In genomic region chrX:20792417-20792816, GRCm38 (mm10) we compare ENCODE assay signal across 23 mouse cellular contexts. TPM values are rescaled to one million over a fixed set of nuclear protein-coding genes. Genes with fewer than 3 reads are reported as not detected.
DNase-seq lines count a peak whose midpoint lies in the region; ATAC-seq and TF ChIP-seq lines count a peak whose summit lies in the region.
"Had no signal": no experiment of that assay in that cellular context is flagged by ENCODE, and none has a peak within 500 bp of the region (broad histone marks: within the 10 kb centered on the region; RNA-seq: fewer than 3 reads in every experiment).

No protein-coding gene starts in this region.

- no peaks in the 10 kb centered on the region for H3K79me2 ChIP-seq in CH12.LX (replicated peaks; ENCODE audit: control insufficient read depth, extremely low read depth, insufficient read depth, poor library complexity, severe bottlenecking)
- no peaks in the 10 kb centered on the region for H3K79me2 ChIP-seq in MEL (ENCODE audit: control insufficient read depth, insufficient read depth, low read length, poor library complexity)

- no peak overlapping the region for H3K4me2 ChIP-seq in liver, embryonic 12.5 days
- no peak overlapping the region for H3K4me2 ChIP-seq in liver, postnatal 0 days (ENCODE audit: low read depth, low read length)
- H3K4me2 ChIP-seq in CH12.LX (ENCODE audit: insufficient read depth, low read depth, poor library complexity, severe bottlenecking), result no peak overlapping the region
- H3K4me2 ChIP-seq: embryonic facial prominence, embryonic 13.5 days; forebrain, embryonic 12.5 days; heart, embryonic 13.5 days; hindbrain, embryonic 12.5 days had no signal

- no peak for TF ChIP-seq RAD21 in CH12.LX (IDR thresholded peaks at IDR 0.05; ENCODE audit: low read depth, low read length)
- no peak for TF ChIP-seq RAD21 in MEL (IDR thresholded peaks at IDR 0.05; ENCODE audit: low read depth, low read length)

- dilution Hi-C loops in CH12.LX (cut with MboI; ENCODE audit: extremely low pct_ligation_motif_present, extremely low pct_unique_long_range_greater_than_20kb, low sequenced_read_pairs), result no loop called here

- no peaks in the 10 kb centered on the region for H3K36me3 ChIP-seq in liver, embryonic 12.5 days
- no peaks in the 10 kb centered on the region for H3K36me3 ChIP-seq in liver, postnatal 0 days (replicated peaks; ENCODE audit: insufficient read depth, low read length)
- no peaks in the 10 kb centered on the region for H3K36me3 ChIP-seq in CH12.LX (replicated peaks in 1 of 2; ENCODE audit: control insufficient read depth in 1 of 2, insufficient read depth in 1 of 2, low read length in 1 of 2)
- H3K36me3 ChIP-seq in MEL (ENCODE audit: control insufficient read depth in 1 of 2, insufficient read depth in 2 of 2, low read length in 2 of 2), result peaks cover 0 to 10% of the 10 kb centered on the region in 2 experiments; a peak in 2 of 4 replicates
- H3K36me3 ChIP-seq: embryonic facial prominence, embryonic 13.5 days; forebrain, embryonic 12.5 days; heart, embryonic 13.5 days; hindbrain, embryonic 12.5 days had no signal

- no peak for DNase-seq in liver, postnatal 0 days
- peak; percentile 30 for DNase-seq in CH12.LX (ENCODE audit: extremely low read depth)
- DNase-seq in MEL (ENCODE audit: low read depth, low spot score), result peak; percentile 69
- no peak for DNase-seq in spleen, postnatal 10 days (ENCODE audit: low spot score in 2 of 2)
- DNase-seq in heart, postnatal 25 days (ENCODE audit: low spot score), result no peak
- DNase-seq in frontal cortex, postnatal 36 days (ENCODE audit: low spot score in 2 of 2), result no peak
- DNase-seq: adrenal gland, postnatal 10 days; cerebellum, adult 11 months; cerebellum, adult 8-10 months; cerebellum, postnatal 25 days; gastrocnemius, adult 2 months; gastrocnemius, postnatal 36 days; heart, adult 11 months; heart, postnatal 4 days; kidney, adult 11 months had no signal

- no peak for TF ChIP-seq POLR2A in CH12.LX (IDR thresholded peaks at IDR 0.05; ENCODE audit: low read depth, low read length)
- no peak for TF ChIP-seq POLR2A in MEL (IDR thresholded peaks at IDR 0.05; ENCODE audit: control insufficient read depth in 1 of 2, insufficient read depth in 1 of 2, low read depth in 1 of 2, low read length in 2 of 2, poor library complexity in 1 of 2)

- no peak for ATAC-seq in liver, embryonic 12.5 days
- no peak for ATAC-seq in liver, postnatal 0 days
- ATAC-seq: forebrain, embryonic 16.5 days; hindbrain, embryonic 16.5 days; inflammation-experienced regulatory T-cells, adult 6 months had no signal

- in situ Hi-C loops in CH12.LX (cut with MboI; ENCODE audit: low pct_ligation_motif_present, low pct_unique_long_range_greater_than_20kb, low sequenced_read_pairs), result no loop called here

- 19% methylated on average over 3 of the region's 3 CpGs for WGBS in liver, embryonic 12.5 days (ENCODE audit: insufficient replicate concordance)
- WGBS in liver, postnatal 0 days (ENCODE audit: insufficient replicate concordance), result 40% methylated on average over 3 of the region's 3 CpGs

- no peaks in the 10 kb centered on the region for H3K27me3 ChIP-seq in liver, embryonic 12.5 days (replicated peaks)
- H3K27me3 ChIP-seq in liver, postnatal 0 days (ENCODE audit: insufficient read depth, low read length), result no peaks in the 10 kb centered on the region
- H3K27me3 ChIP-seq in CH12.LX (replicated peaks), result no peaks in the 10 kb centered on the region
- H3K27me3 ChIP-seq in MEL (ENCODE audit: control insufficient read depth in 1 of 2, insufficient read depth in 2 of 2, low read length in 2 of 2), result no peaks in the 10 kb centered on the region
- H3K27me3 ChIP-seq: embryonic facial prominence, embryonic 13.5 days; forebrain, embryonic 12.5 days; heart, embryonic 13.5 days; hindbrain, embryonic 12.5 days had no signal

- intact Hi-C loops in heart, postnatal 25 days (cut with DNase I), result no loop called here

- H3K4me1 ChIP-seq in liver, embryonic 12.5 days, result peaks cover 45% of the 10 kb centered on the region
- peaks cover under 1% of the 10 kb centered on the region; the same call in 1 of the 2 replicates for H3K4me1 ChIP-seq in liver, postnatal 0 days (ENCODE audit: insufficient read depth)
- no peaks in the 10 kb centered on the region for H3K4me1 ChIP-seq in CH12.LX (ENCODE audit: control insufficient read depth in 1 of 2, insufficient read depth in 2 of 2)
- H3K4me1 ChIP-seq in MEL (ENCODE audit: control insufficient read depth in 1 of 2, insufficient read depth in 2 of 2, low read length in 2 of 2), result peaks cover 4 to 11% of the 10 kb centered on the region in 2 experiments; a peak in 3 of 4 replicates
- H3K4me1 ChIP-seq: embryonic facial prominence, embryonic 13.5 days; forebrain, embryonic 12.5 days; hindbrain, embryonic 12.5 days had no signal

- no peak overlapping the region for H3K4me3 ChIP-seq in liver, embryonic 12.5 days
- H3K4me3 ChIP-seq in liver, postnatal 0 days (ENCODE audit: low read depth, low read length), result no peak overlapping the region
- H3K4me3 ChIP-seq in CH12.LX (replicated peaks in 1 of 3; ENCODE audit: low read depth in 2 of 3, low read length in 2 of 3, poor library complexity in 1 of 3), result no peak overlapping the region
- H3K4me3 ChIP-seq in MEL (ENCODE audit: control insufficient read depth in 1 of 2, insufficient read depth in 1 of 2, low read depth in 2 of 2, low read length in 2 of 2), result no peak overlapping the region; a peak in 1 of 4 replicates
- H3K4me3 ChIP-seq: embryonic facial prominence, embryonic 13.5 days; forebrain, embryonic 12.5 days; gastrocnemius, adult 2 months; heart, embryonic 13.5 days; hindbrain, embryonic 12.5 days had no signal

- TF ChIP-seq CTCF in liver, postnatal 0 days (IDR thresholded peaks at IDR 0.05; ENCODE audit: low read depth), result no peak
- TF ChIP-seq CTCF in CH12.LX (conservative IDR thresholded peaks at IDR 0.05 in 1 of 2, IDR thresholded peaks at IDR 0.05 in 1 of 2; ENCODE audit: low read depth in 2 of 2, low read length in 2 of 2), result no peak
- no peak for TF ChIP-seq CTCF in MEL (IDR thresholded peaks at IDR 0.05 in 2 of 3, conservative IDR thresholded peaks at IDR 0.05 in 1 of 3; ENCODE audit: control insufficient read depth in 1 of 3, insufficient read depth in 1 of 3, low read depth in 2 of 3, low read length in 3 of 3, poor library complexity in 1 of 3, severe bottlenecking in 1 of 3)

- TF ChIP-seq EP300 in liver, postnatal 0 days (IDR thresholded peaks at IDR 0.05; ENCODE audit: low read depth), result no peak
- TF ChIP-seq EP300 in CH12.LX (IDR thresholded peaks at IDR 0.05; ENCODE audit: low read length) (no peak), MEL (IDR thresholded peaks at IDR 0.05; ENCODE audit: low read depth in 1 of 2, low read length in 2 of 2) (peak; percentile 66 to 78; a peak in 3 of 4 replicates)

- H3K9me3 ChIP-seq in liver, embryonic 12.5 days (replicated peaks), result no peaks in the 10 kb centered on the region
- no peaks in the 10 kb centered on the region for H3K9me3 ChIP-seq in liver, postnatal 0 days (ENCODE audit: low read length)
- H3K9me3 ChIP-seq in CH12.LX (replicated peaks; ENCODE audit: low read length), result no peaks in the 10 kb centered on the region
- H3K9me3 ChIP-seq in MEL (replicated peaks; ENCODE audit: insufficient read depth, low read length), result no peaks in the 10 kb centered on the region
- H3K9me3 ChIP-seq: embryonic facial prominence, embryonic 13.5 days; forebrain, embryonic 12.5 days; heart, embryonic 13.5 days; hindbrain, embryonic 12.5 days had no signal

- peak overlapping the region; percentile 76 for H3K27ac ChIP-seq in liver, embryonic 12.5 days
- H3K27ac ChIP-seq in liver, postnatal 0 days (ENCODE audit: low read depth), result no peak overlapping the region
- H3K27ac ChIP-seq in CH12.LX (ENCODE audit: insufficient read depth, low read depth) (no peak overlapping the region), MEL (ENCODE audit: control insufficient read depth, low read depth, low read length) (no peak overlapping the region; the same call in 1 of the 2 replicates)
- H3K27ac ChIP-seq: embryonic facial prominence, embryonic 13.5 days; forebrain, embryonic 12.5 days; gastrocnemius, adult 2 months; heart, embryonic 13.5 days; hindbrain, embryonic 12.5 days had no signal

- H3K9ac ChIP-seq in liver, embryonic 12.5 days, result no peak overlapping the region
- H3K9ac ChIP-seq in liver, postnatal 0 days (replicated peaks), result no peak overlapping the region
- H3K9ac ChIP-seq in CH12.LX (ENCODE audit: insufficient read depth, low read depth) (no peak overlapping the region), MEL (ENCODE audit: control insufficient read depth, low read depth, low read length, poor library complexity, severe bottlenecking) (0 out of 2 replicates have a peak overlapping the region, but pooled peaks have one; percentile 18)
- H3K9ac ChIP-seq: embryonic facial prominence, embryonic 13.5 days; forebrain, embryonic 12.5 days; heart, embryonic 13.5 days; hindbrain, embryonic 12.5 days had no signal

TF ChIP-seq in CH12.LX, 34 proteins besides CTCF, POLR2A, EP300 and RAD21:
- no peak for TF ChIP-seq JUND (conservative IDR thresholded peaks at IDR 0.05; ENCODE audit: low read depth, low read length)
- peak; percentile 84 for TF ChIP-seq ZNF384 (IDR thresholded peaks at IDR 0.05; ENCODE audit: low read depth, low read length)
TF ChIP-seq in CH12.LX: peak in this region for 1.

TF ChIP-seq in MEL, 35 proteins besides CTCF, POLR2A, EP300 and RAD21 (continues in another document):
- TF ChIP-seq SIN3A (IDR thresholded peaks at IDR 0.05; ENCODE audit: low read length) (peak; percentile 55), JUND (IDR thresholded peaks at IDR 0.05; ENCODE audit: low read depth, low read length) (no peak), NRF1 (IDR thresholded peaks at IDR 0.05; ENCODE audit: insufficient read depth, low read depth, low read length, poor library complexity, severe bottlenecking) (no peak), GATA1 (IDR thresholded peaks at IDR 0.05; ENCODE audit: low read depth, low read length) (peak; percentile 83), ZNF384 (IDR thresholded peaks at IDR 0.05; ENCODE audit: low read depth, low read length) (peak; percentile 99), RCOR1 (IDR thresholded peaks at IDR 0.05; ENCODE audit: low read depth, low read length) (peak; percentile 74), BHLHE40 (IDR thresholded peaks at IDR 0.05; ENCODE audit: borderline replicate concordance, low read depth, low read length) (no peak), TCF12 (IDR thresholded peaks at IDR 0.05; ENCODE audit: low read depth, low read length) (peak; percentile 31; the same call in 1 of the 2 replicates), ZKSCAN1 (IDR thresholded peaks at IDR 0.05; ENCODE audit: low read depth, low read length) (peak; percentile 72; the same call in 1 of the 2 replicates)

RNA-seq across cellular contexts. Expression of gene Araf, which starts 5.2 kb away (rescaled TPM):
- polyA plus RNA-seq in liver, embryonic 12.5 days (2016; fragmentation: Nextera tagmentation; extraction: Ambion mirVana), result 58.9 and 62.8 TPM in 2 replicates
- 36.1 and 37.5 TPM in 2 replicates for polyA plus RNA-seq in liver, postnatal 0 days (2015; fragmentation: Nextera tagmentation; extraction: Ambion mirVana)
- total RNA-seq in CH12.LX (2012; rRNA removed) (60.6 and 63.8 TPM in 2 replicates), CH12.LX (2014; rRNA removed) (52.8 and 55.9 TPM in 2 replicates), MEL (2012; rRNA removed) (98.2 and 115 TPM in 2 replicates)
- polyA plus RNA-seq in CH12.LX (2012; ENCODE audit: insufficient read length, low read depth) (72.2 and 79.7 TPM in 2 replicates), MEL (2012; ENCODE audit: insufficient read depth in 1 of 2, insufficient read length in 2 of 2, low read depth in 1 of 2, low replicate concordance in 2 of 2, missing spikeins in 1 of 2) (100 to 1,000 TPM; 174 to 236 TPM)
- 10 to 100 TPM; 81.2 to 86.3 TPM for total RNA-seq in heart, postnatal 25 days (2021)

Comparison
In these comparisons a context has a peak if more than half of its experiments do, and no peak if none do; other contexts are left out.
1. DNase-seq: peak in CH12.LX (single experiment) and MEL (single experiment); none in liver, postnatal 0 days (single experiment), spleen, postnatal 10 days (0 of 2), heart, postnatal 25 days (single experiment) and frontal cortex, postnatal 36 days (0 of 2).